Mouse (Mus musculus) intestine, embryonic 15.5 days (tissue): ENCODE results near the gene Exoc2. TPM values are rescaled to one million over a fixed set of nuclear protein-coding genes. Genes with fewer than 3 reads are reported as not detected.

Experiments
- ATAC-seq: fragments of 200-750 bp; cut with Nextera tagmentation; 2 replicates; pipeline ENCODE4 v1.8.0; 2017; ENCODE audit warnings: moderate TSS enrichment, moderate library complexity
- H3K27ac ChIP-seq: fragments of 300-500 bp; sonication (generic); 2 replicates; pipeline ENCODE4 v1.5.1; 2015; ENCODE audit warnings: mild to moderate bottlenecking, inconsistent platforms
- H3K27me3 ChIP-seq: fragments of 300-500 bp; sonication (generic); replicated peaks from 2 replicates; pipeline ENCODE4 v1.6.1; 2015; ENCODE audit warnings: inconsistent platforms
- H3K36me3 ChIP-seq: fragments of 300-500 bp; sonication (generic); 2 replicates; pipeline ENCODE4 v1.6.1; 2015; ENCODE audit warnings: inconsistent platforms
- H3K4me1 ChIP-seq: fragments of 300-500 bp; sonication (generic); replicated peaks from 2 replicates; pipeline ENCODE4 v1.6.1; 2015; ENCODE audit warnings: inconsistent platforms
- H3K4me2 ChIP-seq: fragments of 300-500 bp; sonication (generic); replicated peaks from 2 replicates; pipeline ENCODE4 v1.6.1; 2015; ENCODE audit warnings: mild to moderate bottlenecking, inconsistent platforms
- H3K4me3 ChIP-seq: fragments of 300-500 bp; sonication (generic); replicated peaks from 2 replicates; pipeline ENCODE4 v1.5.1; 2015; ENCODE audit warnings: inconsistent platforms
- H3K9ac ChIP-seq: fragments of 300-500 bp; sonication (generic); 2 replicates; pipeline ENCODE4 v1.6.1; 2015; ENCODE audit warnings: inconsistent platforms
- H3K9me3 ChIP-seq: fragments of 300-500 bp; sonication (generic); 2 replicates; pipeline ENCODE4 v1.6.1; 2016; ENCODE audit warnings: inconsistent platforms
- WGBS: fragments of 180-500 bp; shearing (Covaris S2); methylation state at CpG from one replicate; pipeline ENCODE4 v1.1.7; 2015; 5-methylcytosine and 5-hydroxymethylcytosine counted together
- polyA plus RNA-seq: library from polyadenylated mRNA; unstranded; fragments of >200 nt; fragmentation: Nextera tagmentation; extraction: Ambion mirVana; gene quantifications from 2 replicates; pipeline ENCODE4 v1.2.1, GENCODE M21; 2015

Gene Exoc2
- polyA plus RNA-seq, 1 experiment from 2014 or later, result 27.9 TPM

- no peaks in the 10 kb centered on the region for H3K27me3 ChIP-seq
- H3K4me3 ChIP-seq, result no peak overlapping the region
- ATAC-seq, result peak; percentile 70; the same call in 1 of the 2 replicates
- H3K9ac ChIP-seq, result no peak overlapping the region
- H3K4me2 ChIP-seq, result no peak overlapping the region
- no peak overlapping the region for H3K27ac ChIP-seq
- H3K4me1 ChIP-seq, result 0 out of 2 replicates have a peak, but pooled peaks cover 3% of the 10 kb centered on the region
- no peaks in the 10 kb centered on the region for H3K36me3 ChIP-seq
- WGBS, result 58% methylated on average over 1 of the region's 1 CpGs
- H3K9me3 ChIP-seq, result no peaks in the 10 kb centered on the region
These were observed 137.6 kb downstream of the Exoc2 start for GRCm38 (mm10) chr13:30836342-30836741.

- Histone ChIP-seq H3K9ac (no peak overlapping the region), H3K36me3 (no peaks in the 10 kb centered on the region), H3K27me3 (no peaks in the 10 kb centered on the region), H3K9me3 (no peaks in the 10 kb centered on the region), H3K27ac (no peak overlapping the region), H3K4me1 (0 out of 2 replicates have a peak, but pooled peaks cover 3% of the 10 kb centered on the region), H3K4me2 (no peak overlapping the region), H3K4me3 (no peak overlapping the region)
- no peak for ATAC-seq
- 89% methylated on average over 9 of the region's 9 CpGs for WGBS
These were observed 139.0 kb downstream of the Exoc2 start for GRCm38 (mm10) chr13:30834859-30835258.

- Histone ChIP-seq H3K27me3 (no peaks in the 10 kb centered on the region), H3K36me3 (no peaks in the 10 kb centered on the region), H3K27ac (no peak overlapping the region), H3K4me1 (0 out of 2 replicates have a peak, but pooled peaks cover 3% of the 10 kb centered on the region), H3K4me2 (no peak overlapping the region), H3K9ac (no peak overlapping the region), H3K9me3 (no peaks in the 10 kb centered on the region), H3K4me3 (no peak overlapping the region)
- no peak for ATAC-seq
- 59% methylated on average over 6 of the region's 6 CpGs for WGBS
These were observed 139.5 kb downstream of the Exoc2 start for GRCm38 (mm10) chr13:30834349-30834748.

GRCm38 (mm10) chr13:30833476-30834149, 140.3 kb downstream of the Exoc2 start:
- ATAC-seq, result no peak
- H3K36me3 ChIP-seq, result no peaks in the 10 kb centered on the region
- no peak overlapping the region for H3K9ac ChIP-seq
- H3K4me2 ChIP-seq, result no peak overlapping the region
- H3K4me1 ChIP-seq, result 0 out of 2 replicates have a peak, but pooled peaks cover 3% of the 10 kb centered on the region
- WGBS, result 73% methylated on average over 6 of the region's 6 CpGs
- H3K4me3 ChIP-seq, result no peak overlapping the region
- H3K9me3 ChIP-seq, result no peaks in the 10 kb centered on the region
- H3K27ac ChIP-seq, result no peak overlapping the region
- no peaks in the 10 kb centered on the region for H3K27me3 ChIP-seq

- no peak overlapping the region for H3K4me2 ChIP-seq
- 75% methylated on average over 6 of the region's 6 CpGs for WGBS
- no peak overlapping the region for H3K27ac ChIP-seq
- H3K9me3 ChIP-seq, result no peaks in the 10 kb centered on the region
- no peaks in the 10 kb centered on the region for H3K27me3 ChIP-seq
- no peak for ATAC-seq
- H3K4me1 ChIP-seq, result 0 out of 2 replicates have a peak, but pooled peaks cover 3% of the 10 kb centered on the region
- no peak overlapping the region for H3K4me3 ChIP-seq
- H3K36me3 ChIP-seq, result no peaks in the 10 kb centered on the region
- H3K9ac ChIP-seq, result no peak overlapping the region
These were observed 142.5 kb downstream of the Exoc2 start for GRCm38 (mm10) chr13:30831369-30831768.

- Histone ChIP-seq H3K4me2 (no peak overlapping the region), H3K9ac (no peak overlapping the region), H3K27me3 (no peaks in the 10 kb centered on the region), H3K27ac (no peak overlapping the region), H3K9me3 (no peaks in the 10 kb centered on the region), H3K4me3 (no peak overlapping the region), H3K4me1 (no peaks in the 10 kb centered on the region), H3K36me3 (peaks cover 7% of the 10 kb centered on the region)
- WGBS, result 96% methylated on average over 7 of the region's 7 CpGs
- ATAC-seq, result no peak
These were observed 147.4 kb downstream of the Exoc2 start for GRCm38 (mm10) chr13:30826511-30826910.

- Histone ChIP-seq H3K4me3 (no peak overlapping the region), H3K4me2 (no peak overlapping the region), H3K36me3 (peaks cover 10% of the 10 kb centered on the region), H3K27me3 (no peaks in the 10 kb centered on the region), H3K9ac (no peak overlapping the region), H3K4me1 (no peaks in the 10 kb centered on the region), H3K9me3 (no peaks in the 10 kb centered on the region), H3K27ac (no peak overlapping the region)
- ATAC-seq, result no peak
- WGBS, result 64% methylated on average over 3 of the region's 3 CpGs
These were observed 149.0 kb downstream of the Exoc2 start for GRCm38 (mm10) chr13:30824903-30825302.

GRCm38 (mm10) chr13:30820555-30820954, 153.3 kb downstream of the Exoc2 start:
- no peak overlapping the region for H3K4me3 ChIP-seq
- no peak overlapping the region for H3K9ac ChIP-seq
- no peaks in the 10 kb centered on the region for H3K27me3 ChIP-seq
- no peaks in the 10 kb centered on the region for H3K9me3 ChIP-seq
- peaks cover 10% of the 10 kb centered on the region for H3K36me3 ChIP-seq
- H3K4me2 ChIP-seq, result no peak overlapping the region
- H3K4me1 ChIP-seq, result no peaks in the 10 kb centered on the region
- WGBS, result 80% methylated on average over 7 of the region's 7 CpGs
- ATAC-seq, result no peak
- H3K27ac ChIP-seq, result no peak overlapping the region

GRCm38 (mm10) chr13:30819891-30820290, 154.0 kb downstream of the Exoc2 start:
- no peak overlapping the region for H3K9ac ChIP-seq
- peaks cover 12% of the 10 kb centered on the region for H3K36me3 ChIP-seq
- no peak overlapping the region for H3K4me3 ChIP-seq
- H3K27me3 ChIP-seq, result no peaks in the 10 kb centered on the region
- H3K9me3 ChIP-seq, result no peaks in the 10 kb centered on the region
- 92% methylated on average over 2 of the region's 2 CpGs for WGBS
- no peak overlapping the region for H3K27ac ChIP-seq
- ATAC-seq, result no peak
- no peak overlapping the region for H3K4me2 ChIP-seq
- no peaks in the 10 kb centered on the region for H3K4me1 ChIP-seq

- Histone ChIP-seq H3K36me3 (peaks cover 12% of the 10 kb centered on the region), H3K27me3 (no peaks in the 10 kb centered on the region), H3K4me1 (no peaks in the 10 kb centered on the region), H3K9me3 (no peaks in the 10 kb centered on the region), H3K9ac (no peak overlapping the region), H3K27ac (no peak overlapping the region), H3K4me3 (no peak overlapping the region), H3K4me2 (no peak overlapping the region)
- no peak for ATAC-seq
- 94% methylated on average over 5 of the region's 5 CpGs for WGBS
These were observed 156.5 kb downstream of the Exoc2 start for GRCm38 (mm10) chr13:30817436-30817835.

GRCm38 (mm10) chr13:30814256-30814655, 159.6 kb downstream of the Exoc2 start:
- no peak overlapping the region for H3K9ac ChIP-seq
- no peak overlapping the region for H3K4me3 ChIP-seq
- no peaks in the 10 kb centered on the region for H3K4me1 ChIP-seq
- 79% methylated on average over 5 of the region's 5 CpGs for WGBS
- H3K36me3 ChIP-seq, result peaks cover 3% of the 10 kb centered on the region; the same call in 1 of the 2 replicates
- no peaks in the 10 kb centered on the region for H3K9me3 ChIP-seq
- H3K27ac ChIP-seq, result no peak overlapping the region
- H3K27me3 ChIP-seq, result no peaks in the 10 kb centered on the region
- ATAC-seq, result no peak
- H3K4me2 ChIP-seq, result no peak overlapping the region

- Histone ChIP-seq H3K4me1 (no peaks in the 10 kb centered on the region), H3K9ac (no peak overlapping the region), H3K27me3 (no peaks in the 10 kb centered on the region), H3K9me3 (no peaks in the 10 kb centered on the region), H3K4me3 (no peak overlapping the region), H3K36me3 (peaks cover 3% of the 10 kb centered on the region; the same call in 1 of the 2 replicates), H3K27ac (no peak overlapping the region), H3K4me2 (no peak overlapping the region)
- 85% methylated on average over 5 of the region's 5 CpGs for WGBS
- no peak for ATAC-seq
These were observed 160.4 kb downstream of the Exoc2 start for GRCm38 (mm10) chr13:30813464-30813863.

- no peaks in the 10 kb centered on the region for H3K4me1 ChIP-seq
- no peaks in the 10 kb centered on the region for H3K36me3 ChIP-seq
- H3K27me3 ChIP-seq, result no peaks in the 10 kb centered on the region
- H3K4me2 ChIP-seq, result no peak overlapping the region
- ATAC-seq, result no peak
- H3K9me3 ChIP-seq, result no peaks in the 10 kb centered on the region
- no peak overlapping the region for H3K9ac ChIP-seq
- H3K4me3 ChIP-seq, result no peak overlapping the region
- WGBS, result 85% methylated on average over 7 of the region's 7 CpGs
- H3K27ac ChIP-seq, result no peak overlapping the region
These were observed 164.7 kb downstream of the Exoc2 start for GRCm38 (mm10) chr13:30809240-30809639.
